Mouse (Mus musculus): ENCODE data around the gene Rhou.

The Rhou gene

GRCm38 (mm10) chr8:123692165-123692962 lies 38.6 kb downstream of the Rhou start:
- no peak for DNase-seq (ENCODE audit: extremely low read depth, low read depth)

DNA sequence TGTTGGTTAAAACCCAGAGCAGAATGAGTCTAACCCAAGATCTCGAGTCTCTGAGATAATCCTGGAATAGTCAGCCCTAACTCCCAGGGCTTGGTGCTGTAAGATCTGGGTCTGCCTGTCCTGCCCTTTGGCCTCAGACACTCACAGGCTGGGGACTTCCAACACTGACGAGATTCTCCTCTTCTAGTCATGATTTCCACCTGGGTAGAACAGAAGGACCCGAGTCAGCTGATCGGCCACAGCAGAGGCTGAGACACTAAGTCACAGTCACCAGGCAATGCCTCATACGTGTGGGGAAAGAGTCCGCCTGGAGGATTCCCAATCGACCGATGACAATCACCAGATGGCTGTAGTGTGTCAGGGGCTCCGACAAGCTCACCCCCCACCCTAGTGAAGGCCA lies 42.4 kb downstream of the Rhou start:
- no peak for DNase-seq (ENCODE audit: extremely low read depth, low read depth)

- DNase-seq (ENCODE audit: extremely low read depth, low read depth), result no peak
Observed at GRCm38 (mm10) chr8:123697329-123697728, 43.6 kb downstream of the Rhou start.

GRCm38 (mm10) chr8:123700399-123701070 lies 46.8 kb downstream of the Rhou start:
- no peak for DNase-seq (ENCODE audit: extremely low read depth, low read depth)

GRCm38 (mm10) chr8:123701952-123702587 lies 48.3 kb downstream of the Rhou start:
- no peak for DNase-seq (ENCODE audit: extremely low read depth, low read depth)

DNA sequence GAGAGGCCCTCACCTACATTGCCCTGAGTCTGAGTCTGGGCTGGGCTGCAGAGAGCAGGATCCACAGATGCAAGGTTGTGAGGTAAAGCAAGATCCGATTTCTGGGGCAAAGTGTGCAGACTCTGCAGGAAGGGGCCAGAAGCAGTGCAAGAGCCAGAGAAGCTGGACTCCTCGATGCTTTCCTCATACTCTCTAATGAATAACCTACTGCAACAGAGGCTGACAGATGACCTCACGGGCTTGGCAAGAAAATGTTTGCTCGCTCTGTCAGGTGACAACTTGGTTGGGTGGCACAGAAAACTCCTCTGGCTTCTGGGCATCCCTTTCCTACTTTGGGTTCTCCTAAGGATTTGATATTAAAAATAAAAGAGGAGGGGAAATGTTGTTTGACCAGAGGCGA lies 51.6 kb downstream of the Rhou start:
- DNase-seq (ENCODE audit: extremely low read depth, low read depth), result no peak

- no peak for DNase-seq (ENCODE audit: extremely low read depth, low read depth)
Observed at GRCm38 (mm10) chr8:123707137-123707536, 53.4 kb downstream of the Rhou start.

- no peak for DNase-seq (ENCODE audit: extremely low read depth, low read depth)
Observed at GRCm38 (mm10) chr8:123708729-123709128, 55.0 kb downstream of the Rhou start.

- DNase-seq (ENCODE audit: extremely low read depth, low read depth), result no peak
Observed at GRCm38 (mm10) chr8:123710335-123710734, 56.6 kb downstream of the Rhou start.

Data from MEL-GATA-1-ER (cell line).